Mouse (Mus musculus): ENCODE measurements at regions not wholly inside any gene's neighbourhood (a gene's known extent, or its start where the extent isn't known, plus 50 kb on each side); places are given as distances from the start of the nearest gene placed in this dataset.

GRCm38 (mm10) chr11:112154712-112155319 lies 627.2 kb upstream of the Sox9 start:
- Histone ChIP-seq H3K9me3 (replicated peaks) (no peaks in the 10 kb centered on the region), H3K36me3 (no peaks in the 10 kb centered on the region), H3K27me3 (ENCODE audit: low read depth, poor library complexity, severe bottlenecking) (0 out of 2 replicates have a peak, but pooled peaks cover 3% of the 10 kb centered on the region), H3K4me1 (peaks cover 9% of the 10 kb centered on the region), H3K27ac (replicated peaks) (no peak overlapping the region), H3K4me3 (no peak overlapping the region)
- DNase-seq (ENCODE audit: low spot score): no peak
- WGBS: 69% methylated on average over 11 of the region's 11 CpGs

GRCm38 (mm10) chr11:112155339-112155955 lies 626.6 kb upstream of the Sox9 start:
- 50% methylated on average over 10 of the region's 10 CpGs for WGBS
- H3K4me3 ChIP-seq: no peak overlapping the region

GRCm38 (mm10) chr11:112163681-112164265 lies 618.3 kb upstream of the Sox9 start:
- Histone ChIP-seq H3K27me3 (ENCODE audit: low read depth, poor library complexity, severe bottlenecking) (no peaks in the 10 kb centered on the region), H3K4me1 (no peaks in the 10 kb centered on the region), H3K36me3 (no peaks in the 10 kb centered on the region), H3K27ac (replicated peaks) (no peak overlapping the region), H3K9me3 (replicated peaks) (no peaks in the 10 kb centered on the region), H3K4me3 (no peak overlapping the region)
- no peak for DNase-seq (ENCODE audit: low spot score)
- 78% methylated on average over 7 of the region's 7 CpGs for WGBS

More at GRCm38 (mm10) chr11:112155339-112155955, 626.6 kb upstream of the Sox9 start:
- DNase-seq (ENCODE audit: low spot score): no peak
- H3K27me3 ChIP-seq (ENCODE audit: low read depth, poor library complexity, severe bottlenecking): no peaks in the 10 kb centered on the region
- no peaks in the 10 kb centered on the region for H3K36me3 ChIP-seq
- no peak overlapping the region for H3K27ac ChIP-seq (replicated peaks)
- H3K4me1 ChIP-seq: peaks cover 9% of the 10 kb centered on the region
- no peaks in the 10 kb centered on the region for H3K9me3 ChIP-seq (replicated peaks)

GRCm38 (mm10) chr11:112173585-112173984 lies 608.4 kb upstream of the Sox9 start:
- Histone ChIP-seq H3K9me3 (replicated peaks) (no peaks in the 10 kb centered on the region), H3K4me1 (no peaks in the 10 kb centered on the region), H3K27me3 (ENCODE audit: low read depth, poor library complexity, severe bottlenecking) (no peaks in the 10 kb centered on the region), H3K27ac (replicated peaks) (no peak overlapping the region), H3K36me3 (no peaks in the 10 kb centered on the region), H3K4me3 (no peak overlapping the region)
- no peak for DNase-seq (ENCODE audit: low spot score)
- 84% methylated on average over 10 of the region's 10 CpGs for WGBS

- DNase-seq (ENCODE audit: low spot score): no peak
- no peak overlapping the region for H3K27ac ChIP-seq (replicated peaks)
- H3K4me3 ChIP-seq: no peak overlapping the region
- 90% methylated on average over 6 of the region's 6 CpGs for WGBS
- H3K9me3 ChIP-seq (replicated peaks): no peaks in the 10 kb centered on the region
- H3K36me3 ChIP-seq: no peaks in the 10 kb centered on the region
- no peaks in the 10 kb centered on the region for H3K4me1 ChIP-seq
- no peaks in the 10 kb centered on the region for H3K27me3 ChIP-seq (ENCODE audit: low read depth, poor library complexity, severe bottlenecking)
Observed at GRCm38 (mm10) chr11:112175302-112175701, 606.7 kb upstream of the Sox9 start.

GRCm38 (mm10) chr11:112180666-112181065 lies 601.4 kb upstream of the Sox9 start:
- no peak for DNase-seq (ENCODE audit: low spot score)
- no peaks in the 10 kb centered on the region for H3K36me3 ChIP-seq
- 91% methylated on average over 10 of the region's 10 CpGs for WGBS
- no peaks in the 10 kb centered on the region for H3K27me3 ChIP-seq (ENCODE audit: low read depth, poor library complexity, severe bottlenecking)
- no peaks in the 10 kb centered on the region for H3K9me3 ChIP-seq (replicated peaks)
- no peak overlapping the region for H3K4me3 ChIP-seq
- H3K4me1 ChIP-seq: no peaks in the 10 kb centered on the region
- H3K27ac ChIP-seq (replicated peaks): no peak overlapping the region

- peak overlapping the region; percentile 31 for H3K4me3 ChIP-seq
- H3K4me1 ChIP-seq: peaks cover 15% of the 10 kb centered on the region
- peak overlapping the region; percentile 46; the same call in 1 of the 2 replicates for H3K27ac ChIP-seq (replicated peaks)
- no peaks in the 10 kb centered on the region for H3K9me3 ChIP-seq (replicated peaks)
- no peaks in the 10 kb centered on the region for H3K36me3 ChIP-seq
- 6% methylated on average over 18 of the region's 18 CpGs for WGBS
- peaks cover 22% of the 10 kb centered on the region for H3K27me3 ChIP-seq (ENCODE audit: low read depth, poor library complexity, severe bottlenecking)
- DNase-seq (ENCODE audit: low spot score): peak; percentile 25
Observed at GRCm38 (mm10) chr11:112197620-112198268, 584.3 kb upstream of the Sox9 start.

GRCm38 (mm10) chr11:112204561-112204960 lies 577.5 kb upstream of the Sox9 start:
- Histone ChIP-seq H3K27me3 (ENCODE audit: low read depth, poor library complexity, severe bottlenecking) (peaks cover 4% of the 10 kb centered on the region; the same call in 1 of the 2 replicates), H3K4me1 (no peaks in the 10 kb centered on the region), H3K36me3 (no peaks in the 10 kb centered on the region), H3K4me3 (no peak overlapping the region), H3K27ac (replicated peaks) (no peak overlapping the region), H3K9me3 (replicated peaks) (no peaks in the 10 kb centered on the region)
- 71% methylated on average over 2 of the region's 2 CpGs for WGBS
- DNase-seq (ENCODE audit: low spot score): no peak

- Histone ChIP-seq H3K4me1 (no peaks in the 10 kb centered on the region), H3K27me3 (ENCODE audit: low read depth, poor library complexity, severe bottlenecking) (no peaks in the 10 kb centered on the region), H3K27ac (replicated peaks) (no peak overlapping the region), H3K36me3 (no peaks in the 10 kb centered on the region), H3K9me3 (replicated peaks) (no peaks in the 10 kb centered on the region), H3K4me3 (no peak overlapping the region)
- 34% methylated on average over 4 of the region's 4 CpGs for WGBS
- DNase-seq (ENCODE audit: low spot score): peak; percentile 34
Observed at GRCm38 (mm10) chr11:112209414-112209813, 572.6 kb upstream of the Sox9 start.

- 93% methylated on average over 5 of the region's 5 CpGs for WGBS
- H3K36me3 ChIP-seq: no peaks in the 10 kb centered on the region
- no peaks in the 10 kb centered on the region for H3K4me1 ChIP-seq
- H3K27ac ChIP-seq (replicated peaks): no peak overlapping the region
- H3K4me3 ChIP-seq: no peak overlapping the region
- H3K27me3 ChIP-seq (ENCODE audit: low read depth, poor library complexity, severe bottlenecking): no peaks in the 10 kb centered on the region
- H3K9me3 ChIP-seq (replicated peaks): no peaks in the 10 kb centered on the region
- no peak for DNase-seq (ENCODE audit: low spot score)
Observed at GRCm38 (mm10) chr11:112219046-112219720, 562.8 kb upstream of the Sox9 start.

GRCm38 (mm10) chr11:112234492-112235116 lies 547.4 kb upstream of the Sox9 start:
- WGBS: 89% methylated on average over 7 of the region's 7 CpGs
- no peaks in the 10 kb centered on the region for H3K4me1 ChIP-seq

More at GRCm38 (mm10) chr11:112234492-112235116, 547.4 kb upstream of the Sox9 start:
- no peaks in the 10 kb centered on the region for H3K36me3 ChIP-seq
- H3K27ac ChIP-seq (replicated peaks): no peak overlapping the region
- no peaks in the 10 kb centered on the region for H3K27me3 ChIP-seq (ENCODE audit: low read depth, poor library complexity, severe bottlenecking)
- no peak overlapping the region for H3K4me3 ChIP-seq
- no peak for DNase-seq (ENCODE audit: low spot score)
- no peaks in the 10 kb centered on the region for H3K9me3 ChIP-seq (replicated peaks)

All from midbrain, embryonic 10.5 days (tissue).